Mouse (Mus musculus): ENCODE results near the gene Lct. TPM values are rescaled to one million over a fixed set of nuclear protein-coding genes. Genes with fewer than 3 reads are reported as not detected.
"Not testable (repeated sequence)": the region's sequence is repeated elsewhere in the genome, so short reads cannot be mapped to it uniquely, and the experiment has no call there.

The Lct gene
- polyA plus RNA-seq, 1 experiment from 2014 or later = 0.07 TPM

DNA sequence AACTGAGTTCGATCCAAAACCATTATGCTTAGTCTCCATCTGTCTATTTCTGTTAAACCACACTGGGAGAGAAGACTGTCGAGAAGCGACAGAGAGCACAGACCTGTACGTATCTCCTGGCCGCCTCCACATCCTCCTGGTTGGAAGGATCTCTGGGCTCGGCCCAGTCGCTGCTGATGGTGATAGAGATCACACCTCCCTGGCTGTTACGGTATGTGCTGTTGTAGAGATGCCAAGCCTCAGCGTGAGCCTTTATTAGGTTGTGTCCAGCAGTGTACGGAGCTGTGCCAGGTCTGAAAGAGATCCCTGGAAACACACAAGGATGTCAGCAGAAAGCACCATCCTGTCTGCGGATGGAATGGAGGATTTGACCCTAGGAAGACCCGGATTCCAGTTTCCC is 34.6 kb downstream of the Lct start:
- Histone ChIP-seq H3K9ac (no peak overlapping the region), H3K27ac (replicated peaks) (no peak overlapping the region), H3K4me3 (replicated peaks) (no peak overlapping the region), H3K27me3 (no peaks in the 10 kb centered on the region), H3K36me3 (no peaks in the 10 kb centered on the region), H3K4me1 (no peaks in the 10 kb centered on the region), H3K9me3 (replicated peaks) (no peaks in the 10 kb centered on the region), H3K4me2 (replicated peaks) (no peak overlapping the region)
- WGBS = 86% methylated on average over 12 of the region's 12 CpGs
- ATAC-seq (ENCODE audit: insufficient number of reproducible peaks, low FRiP score, low TSS enrichment, low read depth) = no peak

DNA sequence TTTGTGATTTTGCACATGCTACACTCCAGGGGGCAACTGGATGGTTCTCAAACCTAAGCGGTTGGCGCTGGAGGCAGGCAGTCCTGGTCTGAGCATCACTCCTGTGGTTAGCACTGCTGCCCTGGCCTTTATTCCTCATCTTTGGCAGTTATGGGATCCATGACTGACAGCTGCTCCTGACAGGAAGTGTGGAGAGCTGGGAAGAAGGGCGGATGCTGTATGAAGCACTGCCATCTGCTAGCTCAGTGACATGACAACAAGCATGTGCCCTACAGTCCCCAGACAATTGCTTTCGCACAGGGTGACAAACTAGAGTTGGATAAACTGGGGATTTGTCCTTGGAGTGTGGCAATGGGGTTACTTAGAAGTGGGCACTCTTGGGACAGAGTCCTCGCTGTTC is 37.8 kb downstream of the Lct start:
- no peak overlapping the region for H3K4me3 ChIP-seq (replicated peaks)
- ATAC-seq (ENCODE audit: insufficient number of reproducible peaks, low FRiP score, low TSS enrichment, low read depth) = no peak
- no peak overlapping the region for H3K9ac ChIP-seq
- no peaks in the 10 kb centered on the region for H3K36me3 ChIP-seq
- WGBS = 87% methylated on average over 5 of the region's 5 CpGs
- H3K4me2 ChIP-seq (replicated peaks) = no peak overlapping the region
- H3K4me1 ChIP-seq = no peaks in the 10 kb centered on the region
- H3K27me3 ChIP-seq = no peaks in the 10 kb centered on the region
- no peak overlapping the region for H3K27ac ChIP-seq (replicated peaks)
- H3K9me3 ChIP-seq (replicated peaks) = no peaks in the 10 kb centered on the region

DNA sequence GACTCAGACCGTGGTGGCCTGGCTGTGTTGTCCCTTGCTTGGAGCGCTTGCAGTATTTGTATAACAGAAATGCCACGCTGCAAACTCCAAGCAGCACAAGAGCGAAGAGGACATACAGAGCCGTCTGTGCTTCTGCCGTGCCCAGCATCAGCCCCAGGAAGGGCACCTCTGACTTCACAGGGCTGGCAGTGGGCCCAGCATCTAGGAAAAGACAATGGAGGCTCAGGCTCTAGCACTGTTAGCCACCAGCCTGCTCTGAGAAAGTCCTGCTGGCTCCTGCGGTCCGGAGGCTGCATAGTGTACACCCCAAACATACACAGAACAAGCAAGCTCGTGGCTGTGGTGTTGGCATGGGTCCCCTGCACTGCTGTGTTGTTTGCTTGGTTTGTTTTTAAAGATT is 43.0 kb downstream of the Lct start:
- no peak for ATAC-seq (ENCODE audit: insufficient number of reproducible peaks, low FRiP score, low TSS enrichment, low read depth)
- Histone ChIP-seq H3K27ac (replicated peaks) (no peak overlapping the region), H3K27me3 (no peaks in the 10 kb centered on the region), H3K4me1 (no peaks in the 10 kb centered on the region), H3K4me2 (replicated peaks) (no peak overlapping the region), H3K9ac (no peak overlapping the region), H3K4me3 (replicated peaks) (no peak overlapping the region), H3K9me3 (replicated peaks) (no peaks in the 10 kb centered on the region), H3K36me3 (peaks cover 20% of the 10 kb centered on the region)
- 90% methylated on average over 9 of the region's 9 CpGs for WGBS

DNA sequence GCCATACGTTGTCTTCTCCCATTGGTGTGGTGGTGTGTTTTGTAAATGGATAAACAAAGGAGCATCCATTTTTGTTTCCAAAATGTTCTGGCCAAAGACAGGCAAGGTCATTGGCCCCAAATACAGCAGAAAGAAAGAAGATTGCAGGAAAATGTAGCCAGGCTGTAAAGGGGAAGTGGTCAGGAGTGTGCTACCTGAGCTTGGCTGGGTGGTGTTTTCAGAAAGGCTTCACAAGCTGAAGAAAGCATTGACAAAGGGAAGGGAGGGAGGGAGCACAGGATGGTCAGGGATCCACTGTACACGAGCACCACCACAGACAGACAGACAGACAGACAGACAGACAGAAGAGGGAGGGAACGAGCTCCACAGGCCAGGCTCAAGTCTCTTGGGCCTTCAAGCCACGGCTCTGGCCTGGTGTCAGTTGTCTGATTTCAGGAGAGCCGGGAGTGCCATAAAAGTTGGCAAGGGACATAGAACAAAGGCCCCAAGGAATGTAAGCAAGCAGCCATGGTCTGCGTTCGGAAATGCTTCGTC is 43.9 kb downstream of the Lct start:
- Histone ChIP-seq H3K4me1 (no peaks in the 10 kb centered on the region), H3K9me3 (replicated peaks) (no peaks in the 10 kb centered on the region), H3K4me3 (replicated peaks) (no peak overlapping the region), H3K27ac (replicated peaks) (no peak overlapping the region), H3K4me2 (replicated peaks) (no peak overlapping the region), H3K27me3 (no peaks in the 10 kb centered on the region), H3K9ac (no peak overlapping the region), H3K36me3 (peaks cover 29% of the 10 kb centered on the region)
- 88% methylated on average over 8 of the region's 8 CpGs for WGBS
- ATAC-seq (ENCODE audit: insufficient number of reproducible peaks, low FRiP score, low TSS enrichment, low read depth) = no peak

DNA sequence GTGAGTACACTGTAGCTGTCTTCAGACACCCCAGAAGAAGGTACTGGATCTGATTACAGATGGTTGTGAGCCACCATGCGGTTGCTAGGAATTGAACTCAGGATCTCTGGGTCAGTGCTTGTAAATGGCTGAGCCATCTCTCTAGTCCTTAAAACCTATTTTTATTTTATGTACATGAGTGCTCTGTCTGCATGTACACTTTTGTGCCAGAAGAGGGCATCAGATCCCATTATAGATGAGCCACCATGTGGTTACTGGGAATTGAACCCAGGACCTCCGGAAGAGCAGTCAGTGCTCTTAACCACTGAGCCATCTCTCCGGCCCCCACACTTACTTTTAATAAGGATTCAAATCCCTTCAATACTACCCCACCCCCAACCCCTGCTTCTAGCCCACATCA is 45.2 kb downstream of the Lct start:
- Histone ChIP-seq H3K9me3 (replicated peaks) (no peaks in the 10 kb centered on the region), H3K9ac (no peak overlapping the region), H3K4me1 (no peaks in the 10 kb centered on the region), H3K27me3 (no peaks in the 10 kb centered on the region), H3K4me3 (replicated peaks) (no peak overlapping the region), H3K4me2 (replicated peaks) (no peak overlapping the region), H3K27ac (replicated peaks) (no peak overlapping the region), H3K36me3 (peaks cover 41% of the 10 kb centered on the region)
- WGBS = 97% methylated on average over 3 of the region's 3 CpGs
- ATAC-seq (ENCODE audit: insufficient number of reproducible peaks, low FRiP score, low TSS enrichment, low read depth) = no peak

DNA sequence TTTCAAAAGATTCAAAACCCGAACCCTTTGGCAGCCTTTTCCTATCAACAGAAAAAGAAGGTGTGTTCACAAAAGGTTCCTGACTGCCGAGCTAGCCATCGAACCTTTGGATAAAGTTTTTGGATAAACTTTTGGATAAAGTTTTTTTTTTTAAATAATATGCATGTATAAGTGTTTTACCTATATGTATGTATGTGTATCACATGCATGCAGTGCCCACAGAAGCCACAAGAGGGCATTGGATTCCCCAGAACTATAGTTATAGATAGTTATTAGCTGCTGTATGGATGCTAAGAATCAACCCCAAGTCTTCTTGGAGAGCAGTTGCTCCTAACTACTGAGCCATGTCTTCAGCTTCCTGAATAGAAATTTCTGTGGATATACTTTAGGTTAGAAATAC is 46.4 kb downstream of the Lct start:
- Histone ChIP-seq H3K4me2 (replicated peaks) (no peak overlapping the region), H3K9ac (no peak overlapping the region), H3K4me3 (replicated peaks) (no peak overlapping the region), H3K4me1 (no peaks in the 10 kb centered on the region), H3K9me3 (replicated peaks) (no peaks in the 10 kb centered on the region), H3K36me3 (peaks cover 52% of the 10 kb centered on the region), H3K27ac (replicated peaks) (no peak overlapping the region), H3K27me3 (no peaks in the 10 kb centered on the region)
- ATAC-seq (ENCODE audit: insufficient number of reproducible peaks, low FRiP score, low TSS enrichment, low read depth) = no peak
- 95% methylated on average over 3 of the region's 3 CpGs for whole genome bisulfite sequencing

DNA sequence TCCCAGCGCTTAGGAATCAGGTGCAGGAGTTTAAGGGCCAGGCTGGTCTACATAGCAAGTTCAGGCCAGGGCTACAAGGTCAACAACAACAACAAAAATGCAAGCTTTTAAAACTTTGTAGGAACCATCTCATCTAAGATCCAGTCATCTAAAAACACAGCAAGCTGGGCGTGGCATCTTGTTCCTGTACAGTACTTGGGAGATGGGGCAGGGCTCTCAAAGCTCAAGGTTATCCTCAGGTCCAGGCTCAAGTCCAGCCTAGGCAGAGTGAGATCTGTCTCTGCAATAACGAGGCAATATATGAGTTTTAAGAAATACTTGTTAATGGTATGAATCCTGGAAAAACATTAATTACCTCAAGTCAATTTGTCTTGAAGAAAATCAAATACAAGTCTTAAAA is 49.6 kb downstream of the Lct start:
- H3K9ac ChIP-seq = no peak overlapping the region
- no peak overlapping the region for H3K27ac ChIP-seq (replicated peaks)
- H3K4me3 ChIP-seq (replicated peaks) = no peak overlapping the region
- ATAC-seq (ENCODE audit: insufficient number of reproducible peaks, low FRiP score, low TSS enrichment, low read depth) = no peak
- no peaks in the 10 kb centered on the region for H3K9me3 ChIP-seq (replicated peaks)
- 92% methylated on average over 3 of the region's 3 CpGs for WGBS
- peaks cover 82% of the 10 kb centered on the region for H3K36me3 ChIP-seq
- H3K4me2 ChIP-seq (replicated peaks) = no peak overlapping the region
- H3K27me3 ChIP-seq = no peaks in the 10 kb centered on the region
- H3K4me1 ChIP-seq = no peaks in the 10 kb centered on the region

DNA sequence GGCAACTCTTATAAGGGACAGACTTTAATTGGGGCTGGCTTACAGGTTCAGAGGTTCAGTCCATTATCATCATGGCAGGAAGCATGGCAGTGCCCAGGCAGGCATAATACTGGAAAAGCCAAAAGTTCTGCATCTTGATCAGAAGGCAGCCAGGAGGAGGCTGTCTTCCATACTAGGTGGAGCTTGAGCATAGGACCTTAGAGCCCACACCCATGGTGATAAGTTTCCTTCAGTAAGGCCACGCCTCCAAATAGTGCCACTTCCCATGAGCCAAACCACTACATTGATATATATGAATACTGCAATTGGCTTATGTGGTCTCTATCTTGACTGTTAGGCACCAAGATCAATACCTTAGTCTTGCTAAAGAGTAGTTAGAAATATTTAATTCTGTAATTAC is 52.2 kb downstream of the Lct start:
- H3K4me3 ChIP-seq (replicated peaks) = no peak overlapping the region
- H3K27me3 ChIP-seq = no peaks in the 10 kb centered on the region
- peaks cover 87% of the 10 kb centered on the region for H3K36me3 ChIP-seq
- H3K9ac ChIP-seq = no peak overlapping the region
- no peak overlapping the region for H3K27ac ChIP-seq (replicated peaks)
- no peak overlapping the region for H3K4me2 ChIP-seq (replicated peaks)
- no peaks in the 10 kb centered on the region for H3K9me3 ChIP-seq (replicated peaks)
- no peak for ATAC-seq (ENCODE audit: insufficient number of reproducible peaks, low FRiP score, low TSS enrichment, low read depth)
- WGBS = 79% methylated on average over 1 of the region's 1 CpGs
- no peaks in the 10 kb centered on the region for H3K4me1 ChIP-seq

DNA sequence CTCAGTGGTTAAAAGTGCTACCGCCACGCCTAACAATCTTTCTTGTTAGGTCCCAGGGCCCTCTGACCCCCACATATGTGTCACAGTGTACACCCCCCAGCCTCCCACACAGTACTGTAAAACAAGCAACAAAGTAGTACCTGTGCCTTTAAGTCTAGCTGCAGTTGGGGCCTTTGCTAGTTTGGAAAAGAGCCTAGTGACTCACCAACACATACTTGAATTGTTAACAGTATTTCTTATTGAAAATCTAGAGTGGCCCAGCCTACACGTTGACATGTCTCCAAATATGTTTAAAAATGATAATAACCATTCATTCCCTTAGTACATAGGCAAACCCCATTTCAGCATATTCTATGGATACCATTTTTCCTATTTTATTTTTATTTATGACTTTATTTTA is 57.4 kb downstream of the Lct start:
- no peak overlapping the region for H3K9ac ChIP-seq
- H3K27ac ChIP-seq (replicated peaks) = no peak overlapping the region
- H3K27me3 ChIP-seq = no peaks in the 10 kb centered on the region
- H3K9me3 ChIP-seq (replicated peaks) = no peaks in the 10 kb centered on the region
- no peak overlapping the region for H3K4me2 ChIP-seq (replicated peaks)
- H3K36me3 ChIP-seq = peaks cover 79% of the 10 kb centered on the region
- no peaks in the 10 kb centered on the region for H3K4me1 ChIP-seq
- no peak for ATAC-seq (ENCODE audit: insufficient number of reproducible peaks, low FRiP score, low TSS enrichment, low read depth)
- WGBS = 92% methylated on average over 3 of the region's 3 CpGs
- no peak overlapping the region for H3K4me3 ChIP-seq (replicated peaks)

DNA sequence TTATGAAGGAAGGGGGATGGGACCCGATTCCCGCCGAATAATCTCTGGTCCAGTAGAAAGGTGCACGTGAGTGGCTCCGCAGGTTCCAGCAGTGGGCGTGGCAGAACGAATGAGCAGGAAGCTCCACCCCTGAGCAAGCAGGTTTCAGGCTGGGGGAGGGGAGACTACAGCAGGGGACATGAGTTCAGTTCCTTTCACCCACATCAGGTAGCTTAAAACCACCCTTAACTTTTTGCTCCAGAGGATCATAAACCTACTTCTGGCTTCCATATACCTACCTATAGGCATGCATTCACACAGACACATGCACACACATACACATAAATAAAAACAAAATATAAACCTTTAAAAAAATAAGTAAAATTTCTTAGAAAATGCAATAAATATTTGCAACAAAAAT is 61.1 kb downstream of the Lct start:
- H3K4me2 ChIP-seq (replicated peaks); H3K9me3 ChIP-seq (replicated peaks): not testable (repeated sequence)
- H3K36me3 ChIP-seq = peaks cover 72% of the 10 kb centered on the region

DNA sequence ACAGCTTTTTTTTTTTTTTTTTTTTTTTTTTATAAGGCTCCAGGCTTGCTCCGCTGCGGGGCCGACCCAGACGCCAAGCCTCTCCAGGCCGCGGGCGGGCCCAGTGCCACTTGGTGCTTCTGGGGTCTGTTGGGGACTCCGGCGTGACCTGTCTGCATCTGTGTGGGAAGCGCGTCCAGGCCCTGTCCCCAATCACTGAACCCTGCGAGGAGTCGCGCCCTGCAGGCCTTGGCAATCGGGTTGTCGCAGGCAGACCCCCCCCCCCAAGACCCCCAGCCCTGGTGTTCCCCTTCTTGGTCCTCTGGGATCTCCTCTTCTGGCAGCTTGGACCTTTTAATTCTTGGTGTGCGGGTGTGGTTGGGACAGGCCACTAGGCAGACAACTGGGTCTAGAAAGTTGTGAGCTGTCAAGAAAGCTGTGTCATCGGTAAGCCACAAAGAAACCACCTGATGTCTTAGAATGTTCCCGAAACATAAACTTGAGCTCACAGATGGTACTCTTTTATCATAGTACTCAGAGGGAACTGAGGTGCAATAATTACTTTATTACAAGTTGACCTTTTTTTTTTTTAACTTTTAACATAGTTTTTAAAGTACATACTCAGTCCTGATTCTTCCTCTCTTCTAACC is 83.3 kb downstream of the Lct start:
- H3K36me3 ChIP-seq = no peaks in the 10 kb centered on the region
- peak overlapping the region; percentile 58 for H3K4me3 ChIP-seq (replicated peaks)
- H3K9ac ChIP-seq = peak overlapping the region; percentile 45
- H3K9me3 ChIP-seq (replicated peaks) = no peaks in the 10 kb centered on the region
- peak overlapping the region; percentile 86 for H3K4me2 ChIP-seq (replicated peaks)
- peak overlapping the region; percentile 72 for H3K27ac ChIP-seq (replicated peaks)
- peak; percentile 44 for ATAC-seq (ENCODE audit: insufficient number of reproducible peaks, low FRiP score, low TSS enrichment, low read depth)
- H3K4me1 ChIP-seq = peaks cover 7% of the 10 kb centered on the region; the same call in 1 of the 2 replicates
- H3K27me3 ChIP-seq = no peaks in the 10 kb centered on the region
- WGBS = 1% methylated on average over 19 of the region's 19 CpGs

More for the DNA sequence above, 61.1 kb downstream of the Lct start:
- H3K4me1 ChIP-seq; H3K9ac ChIP-seq; H3K27me3 ChIP-seq; ATAC-seq (ENCODE audit: insufficient number of reproducible peaks, low FRiP score, low TSS enrichment, low read depth); H3K27ac ChIP-seq (replicated peaks); H3K4me3 ChIP-seq (replicated peaks): not testable (repeated sequence)
- 85% methylated on average over 7 of the region's 7 CpGs for WGBS
